Mouse (Mus musculus): ENCODE measurements around the gene H2-Aa. TPM values are rescaled to one million over a fixed set of nuclear protein-coding genes. Genes with fewer than 3 reads are reported as not detected.

The H2-Aa gene
- polyA plus RNA-seq, 1 experiment from 2014 or later, result 35.8 TPM

GRCm38 (mm10) chr17:34286501-34286900 lies 1.1 kb downstream of the H2-Aa start:
- Histone ChIP-seq H3K4me2 (replicated peaks; ENCODE audit: low read depth) (no peak overlapping the region), H3K27me3 (replicated peaks; ENCODE audit: control insufficient read depth, insufficient read depth, low read length) (no peaks in the 10 kb centered on the region), H3K9ac (ENCODE audit: low read depth, low read length) (no peak overlapping the region), H3K27ac (ENCODE audit: low read depth, low read length) (no peak overlapping the region), H3K9me3 (ENCODE audit: control insufficient read depth) (no peaks in the 10 kb centered on the region), H3K36me3 (ENCODE audit: control insufficient read depth, insufficient read depth) (no peaks in the 10 kb centered on the region), H3K4me3 (ENCODE audit: low read depth, low read length) (no peak overlapping the region), H3K4me1 (replicated peaks; ENCODE audit: control insufficient read depth, insufficient read depth, low read length) (no peaks in the 10 kb centered on the region)
- ATAC-seq, result no peak
- WGBS, result 77% methylated on average over 5 of the region's 5 CpGs
- TF ChIP-seq CTCF (IDR thresholded peaks at IDR 0.05; ENCODE audit: low read depth), result no peak

DNA sequence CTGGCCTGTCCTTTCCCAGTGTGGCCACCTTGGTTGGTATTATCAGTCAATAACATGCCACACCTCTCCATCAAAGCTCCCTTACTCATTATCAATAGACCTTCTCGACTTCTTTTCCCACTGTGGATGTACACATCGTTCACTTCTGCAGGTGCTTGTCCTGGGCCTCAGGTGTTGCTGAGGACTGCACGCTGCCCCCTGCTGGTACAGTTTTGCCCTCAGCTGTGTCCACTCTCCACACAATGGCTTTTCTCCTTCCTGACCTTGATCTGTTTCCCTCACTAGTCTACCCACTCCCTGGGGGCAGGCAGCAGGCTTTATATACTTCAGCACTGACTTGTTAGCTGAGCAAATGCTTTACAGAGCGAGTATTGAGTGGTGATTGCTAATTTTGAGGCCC lies 1.8 kb downstream of the H2-Aa start:
- Histone ChIP-seq H3K4me2 (replicated peaks; ENCODE audit: low read depth) (no peak overlapping the region), H3K27me3 (replicated peaks; ENCODE audit: control insufficient read depth, insufficient read depth, low read length) (no peaks in the 10 kb centered on the region; the same call in 1 of the 2 replicates), H3K4me3 (ENCODE audit: low read depth, low read length) (no peak overlapping the region), H3K4me1 (replicated peaks; ENCODE audit: control insufficient read depth, insufficient read depth, low read length) (no peaks in the 10 kb centered on the region), H3K36me3 (ENCODE audit: control insufficient read depth, insufficient read depth) (no peaks in the 10 kb centered on the region), H3K27ac (ENCODE audit: low read depth, low read length) (no peak overlapping the region), H3K9ac (ENCODE audit: low read depth, low read length) (no peak overlapping the region), H3K9me3 (ENCODE audit: control insufficient read depth) (no peaks in the 10 kb centered on the region)
- ATAC-seq, result no peak
- TF ChIP-seq CTCF (IDR thresholded peaks at IDR 0.05; ENCODE audit: low read depth), result peak; percentile 80
- 24% methylated on average over 4 of the region's 4 CpGs for WGBS

DNA sequence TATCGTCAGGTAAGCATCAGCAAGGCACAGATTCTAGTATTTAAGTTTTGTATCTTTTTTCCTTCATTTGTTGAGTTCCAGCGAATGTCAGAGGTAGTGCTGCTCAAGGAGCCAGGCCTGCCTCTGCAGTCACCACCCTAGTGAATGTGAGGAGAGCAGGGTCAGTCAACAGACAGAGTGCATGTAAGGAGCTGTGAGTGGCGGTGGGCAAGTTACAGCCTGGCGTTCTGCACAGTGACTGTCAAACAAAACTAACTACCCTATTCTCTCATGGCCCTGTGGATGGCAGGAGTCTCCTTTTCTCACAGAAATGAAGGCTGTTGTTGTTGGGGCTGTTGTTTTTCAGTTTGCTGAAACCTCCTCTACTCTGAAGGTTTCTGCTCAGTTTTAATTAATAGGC lies 2.3 kb downstream of the H2-Aa start:
- Histone ChIP-seq H3K27ac (ENCODE audit: low read depth, low read length) (no peak overlapping the region), H3K4me3 (ENCODE audit: low read depth, low read length) (no peak overlapping the region), H3K9ac (ENCODE audit: low read depth, low read length) (no peak overlapping the region), H3K36me3 (ENCODE audit: control insufficient read depth, insufficient read depth) (no peaks in the 10 kb centered on the region), H3K9me3 (ENCODE audit: control insufficient read depth) (no peaks in the 10 kb centered on the region), H3K4me1 (replicated peaks; ENCODE audit: control insufficient read depth, insufficient read depth, low read length) (no peaks in the 10 kb centered on the region), H3K4me2 (replicated peaks; ENCODE audit: low read depth) (no peak overlapping the region), H3K27me3 (replicated peaks; ENCODE audit: control insufficient read depth, insufficient read depth, low read length) (no peaks in the 10 kb centered on the region; the same call in 1 of the 2 replicates)
- no peak for ATAC-seq
- no peak for TF ChIP-seq CTCF (IDR thresholded peaks at IDR 0.05; ENCODE audit: low read depth)
- WGBS, result 83% methylated on average over 4 of the region's 4 CpGs

DNA sequence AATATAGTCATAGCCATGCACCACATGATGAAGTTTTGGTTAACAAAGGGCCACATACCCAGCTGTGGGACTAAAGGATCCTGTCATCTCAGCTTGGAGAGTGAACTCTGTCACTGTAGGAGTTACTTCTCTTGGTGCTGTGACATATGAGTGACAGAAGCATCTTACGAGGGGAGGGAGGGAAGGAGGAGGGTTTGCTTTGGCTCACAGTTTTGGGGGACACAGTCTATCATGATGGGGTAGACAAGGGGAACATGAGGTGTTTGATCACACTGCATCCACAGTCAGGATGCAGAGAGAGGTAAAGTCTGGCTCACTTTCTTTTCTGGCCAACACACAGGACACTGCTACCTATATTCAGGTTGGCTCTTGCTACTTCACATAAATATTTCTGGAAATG lies 5.8 kb downstream of the H2-Aa start:
- H3K4me1 ChIP-seq (replicated peaks; ENCODE audit: control insufficient read depth, insufficient read depth, low read length), result no peaks in the 10 kb centered on the region
- H3K27me3 ChIP-seq (replicated peaks; ENCODE audit: control insufficient read depth, insufficient read depth, low read length), result no peaks in the 10 kb centered on the region; the same call in 1 of the 2 replicates
- 88% methylated on average over 1 of the region's 1 CpGs for WGBS
- H3K9me3 ChIP-seq (ENCODE audit: control insufficient read depth), result peaks cover 4% of the 10 kb centered on the region; the same call in 1 of the 2 replicates
- no peak for TF ChIP-seq CTCF (IDR thresholded peaks at IDR 0.05; ENCODE audit: low read depth)
- no peaks in the 10 kb centered on the region for H3K36me3 ChIP-seq (ENCODE audit: control insufficient read depth, insufficient read depth)
- H3K4me3 ChIP-seq (ENCODE audit: low read depth, low read length), result no peak overlapping the region
- no peak overlapping the region for H3K9ac ChIP-seq (ENCODE audit: low read depth, low read length)
- H3K27ac ChIP-seq (ENCODE audit: low read depth, low read length), result no peak overlapping the region
- ATAC-seq, result no peak
- H3K4me2 ChIP-seq (replicated peaks; ENCODE audit: low read depth), result no peak overlapping the region

DNA sequence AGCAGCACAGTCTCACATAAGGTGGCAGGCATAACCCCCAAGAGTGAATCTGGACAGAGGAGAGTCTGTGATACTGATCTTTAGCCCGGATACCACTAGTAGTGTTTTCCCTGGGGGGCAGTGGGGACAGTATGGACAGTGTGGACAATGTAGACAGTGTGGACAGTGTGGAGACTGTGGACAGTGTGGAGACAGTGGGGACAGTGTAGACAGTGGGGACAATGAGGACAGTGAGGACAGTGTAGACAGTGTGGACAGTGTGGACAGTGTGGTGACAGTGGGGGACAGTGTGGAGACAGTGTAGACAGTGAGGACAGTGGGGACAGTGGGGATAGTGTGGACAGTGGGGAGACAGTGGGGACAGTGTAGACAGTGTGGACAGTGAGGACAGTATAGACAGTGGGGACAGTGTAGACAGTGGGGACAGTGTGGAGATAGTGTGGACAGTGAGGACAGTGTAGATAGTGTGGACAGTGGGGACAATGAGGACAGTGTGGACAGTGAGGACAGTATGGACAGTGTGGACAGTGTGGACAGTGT lies 7.1 kb downstream of the H2-Aa start:
- TF ChIP-seq CTCF (IDR thresholded peaks at IDR 0.05; ENCODE audit: low read depth), result no peak
- Histone ChIP-seq H3K4me1 (replicated peaks; ENCODE audit: control insufficient read depth, insufficient read depth, low read length) (no peaks in the 10 kb centered on the region), H3K36me3 (ENCODE audit: control insufficient read depth, insufficient read depth) (no peaks in the 10 kb centered on the region), H3K4me3 (ENCODE audit: low read depth, low read length) (no peak overlapping the region), H3K27ac (ENCODE audit: low read depth, low read length) (no peak overlapping the region), H3K9me3 (ENCODE audit: control insufficient read depth) (peaks cover 4% of the 10 kb centered on the region; the same call in 1 of the 2 replicates), H3K27me3 (replicated peaks; ENCODE audit: control insufficient read depth, insufficient read depth, low read length) (no peaks in the 10 kb centered on the region; the same call in 1 of the 2 replicates), H3K4me2 (replicated peaks; ENCODE audit: low read depth) (no peak overlapping the region), H3K9ac (ENCODE audit: low read depth, low read length) (no peak overlapping the region)
- 88% methylated on average over 1 of the region's 1 CpGs for WGBS
- ATAC-seq, result no peak

- Histone ChIP-seq H3K36me3 (ENCODE audit: control insufficient read depth, insufficient read depth) (no peaks in the 10 kb centered on the region), H3K9ac (ENCODE audit: low read depth, low read length) (no peak overlapping the region), H3K27ac (ENCODE audit: low read depth, low read length) (no peak overlapping the region), H3K9me3 (ENCODE audit: control insufficient read depth) (peaks cover 3% of the 10 kb centered on the region; the same call in 1 of the 2 replicates), H3K4me2 (replicated peaks; ENCODE audit: low read depth) (no peak overlapping the region), H3K4me1 (replicated peaks; ENCODE audit: control insufficient read depth, insufficient read depth, low read length) (no peaks in the 10 kb centered on the region), H3K4me3 (ENCODE audit: low read depth, low read length) (no peak overlapping the region), H3K27me3 (replicated peaks; ENCODE audit: control insufficient read depth, insufficient read depth, low read length) (no peaks in the 10 kb centered on the region)
- no peak for ATAC-seq
- peak; percentile 69 for TF ChIP-seq CTCF (IDR thresholded peaks at IDR 0.05; ENCODE audit: low read depth)
- WGBS, result 95% methylated on average over 1 of the region's 1 CpGs
Measured at GRCm38 (mm10) chr17:34272102-34272501, 15.5 kb downstream of the H2-Aa start.

- Histone ChIP-seq H3K4me3 (ENCODE audit: low read depth, low read length) (no peak overlapping the region), H3K27me3 (replicated peaks; ENCODE audit: control insufficient read depth, insufficient read depth, low read length) (no peaks in the 10 kb centered on the region), H3K4me1 (replicated peaks; ENCODE audit: control insufficient read depth, insufficient read depth, low read length) (no peaks in the 10 kb centered on the region), H3K36me3 (ENCODE audit: control insufficient read depth, insufficient read depth) (no peaks in the 10 kb centered on the region), H3K9me3 (ENCODE audit: control insufficient read depth) (no peaks in the 10 kb centered on the region), H3K27ac (ENCODE audit: low read depth, low read length) (no peak overlapping the region), H3K9ac (ENCODE audit: low read depth, low read length) (no peak overlapping the region), H3K4me2 (replicated peaks; ENCODE audit: low read depth) (no peak overlapping the region)
- no peak for TF ChIP-seq CTCF (IDR thresholded peaks at IDR 0.05; ENCODE audit: low read depth)
- no peak for ATAC-seq
- WGBS, result 73% methylated on average over 2 of the region's 2 CpGs
Measured at GRCm38 (mm10) chr17:34270940-34271339, 16.7 kb downstream of the H2-Aa start.

All from intestine, postnatal 0 days (tissue).